Mouse (Mus musculus): Measurements from ENCODE around the gene Gimap9.

Gimap9 gene

GRCm38 (mm10) chr6:48696830-48697554 is 21.1 kb downstream of the Gimap9 start:
- no peak for DNase-seq

- DNase-seq: no peak
Observed at GRCm38 (mm10) chr6:48697555-48697930, 21.6 kb downstream of the Gimap9 start.

GRCm38 (mm10) chr6:48698066-48698856 is 22.3 kb downstream of the Gimap9 start:
- DNase-seq: no peak

GRCm38 (mm10) chr6:48698888-48699287 is 23.0 kb downstream of the Gimap9 start:
- no peak for DNase-seq

- DNase-seq: peak; percentile 48
Observed at GRCm38 (mm10) chr6:48700251-48701075, 24.5 kb downstream of the Gimap9 start.

GRCm38 (mm10) chr6:48702146-48702545 is 26.2 kb downstream of the Gimap9 start:
- DNase-seq: no peak

GRCm38 (mm10) chr6:48702601-48703000 is 26.7 kb downstream of the Gimap9 start:
- no peak for DNase-seq

GRCm38 (mm10) chr6:48704146-48704545 is 28.2 kb downstream of the Gimap9 start:
- no peak for DNase-seq

GRCm38 (mm10) chr6:48706130-48706529 is 30.2 kb downstream of the Gimap9 start:
- DNase-seq: no peak

- no peak for DNase-seq
Observed at GRCm38 (mm10) chr6:48718455-48718854, 42.5 kb downstream of the Gimap9 start, which contains the start of the genes Gm28053 and Gimap7. Gene Gm28053 (plus strand): TSS chr6:48718607. Gene Gimap7 (plus strand): TSS chr6:48718621.

- peak; percentile 59 for DNase-seq
Observed at GRCm38 (mm10) chr6:48720326-48720725, 44.4 kb downstream of the Gimap9 start.

- DNase-seq: no peak
Observed at GRCm38 (mm10) chr6:48723468-48723867, 47.5 kb downstream of the Gimap9 start.

GRCm38 (mm10) chr6:48725476-48725875 is 49.5 kb downstream of the Gimap9 start:
- peak; percentile 88 for DNase-seq

- no peak for DNase-seq
Observed at GRCm38 (mm10) chr6:48727761-48728160, 51.8 kb downstream of the Gimap9 start.

All from kidney, postnatal 10 days (tissue).